Mouse (Mus musculus): ENCODE data around the gene Mlana.

- no peak for TF ChIP-seq CTCF (IDR thresholded peaks at IDR 0.05; ENCODE audit: low read depth, low read length)
- no peak for TF ChIP-seq GATA1 (IDR thresholded peaks at IDR 0.05; ENCODE audit: borderline replicate concordance, low read length)
Measured at GRCm38 (mm10) chr19:29649683-29650082, 47.9 kb upstream of the Mlana start.
